Mouse (Mus musculus) c-Kit-negative CD71-positive TER-119-positive erythroid progenitor cells, embryonic 14.5 days (primary cell): ENCODE data around the gene Gdf9.

ENCODE experiments used
- DNase-seq: peaks from one replicate; pipeline ENCODE4 v3.0.0-alpha.2; 2013; ENCODE audit warnings: low read depth, low spot score

Gdf9 gene

DNA sequence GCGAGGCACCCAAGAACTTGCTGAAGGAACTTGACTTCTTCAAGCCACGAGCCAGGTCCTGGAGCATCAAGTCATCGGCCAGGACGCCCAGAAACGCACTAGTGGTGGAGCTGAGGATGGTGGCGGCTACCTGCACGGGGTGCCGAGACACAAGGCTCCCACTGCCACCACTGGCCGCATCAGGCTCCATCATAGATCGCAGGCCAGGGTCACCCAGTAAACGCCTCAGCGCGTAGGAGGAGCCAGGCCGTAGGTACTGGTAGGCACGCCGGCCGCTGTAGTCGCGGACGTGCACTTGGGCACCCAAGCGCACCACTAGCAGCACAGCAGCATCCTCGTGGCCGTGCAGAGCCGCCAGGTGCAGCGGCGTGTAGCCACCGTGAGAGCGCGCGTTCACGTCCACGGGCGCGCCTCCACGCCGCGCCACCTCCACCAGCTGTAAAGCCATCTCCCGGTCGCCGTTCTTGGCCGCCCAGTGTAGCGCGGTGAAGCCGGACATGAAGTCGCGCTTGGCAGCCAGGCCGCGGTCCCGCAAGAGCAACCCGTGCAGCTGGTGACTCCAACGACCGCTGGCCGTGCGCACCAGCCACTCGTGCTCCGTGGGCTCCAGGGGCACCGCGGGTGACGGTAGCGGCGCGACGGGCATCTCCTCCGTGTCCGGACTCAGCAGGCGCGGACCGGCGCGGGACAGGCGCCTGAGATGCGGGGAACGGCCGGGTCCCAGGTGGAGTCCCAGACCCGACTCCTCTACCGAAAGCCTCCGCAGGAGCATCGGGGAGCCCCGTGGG is 47.8 kb downstream of the Gdf9 start:
- no peak for DNase-seq

- no peak for DNase-seq
Measured at GRCm38 (mm10) chr11:53479171-53479782, 48.5 kb downstream of the Gdf9 start.

GRCm38 (mm10) chr11:53479783-53480301 is 49.0 kb downstream of the Gdf9 start, which contains the start of the genes Gm9945 and Sowaha:
TSS of gene Gm9945 (plus strand) at chr11:53480166.
TSS of gene Sowaha (minus strand) at chr11:53480274.
- DNase-seq: peak; percentile 68

DNA sequence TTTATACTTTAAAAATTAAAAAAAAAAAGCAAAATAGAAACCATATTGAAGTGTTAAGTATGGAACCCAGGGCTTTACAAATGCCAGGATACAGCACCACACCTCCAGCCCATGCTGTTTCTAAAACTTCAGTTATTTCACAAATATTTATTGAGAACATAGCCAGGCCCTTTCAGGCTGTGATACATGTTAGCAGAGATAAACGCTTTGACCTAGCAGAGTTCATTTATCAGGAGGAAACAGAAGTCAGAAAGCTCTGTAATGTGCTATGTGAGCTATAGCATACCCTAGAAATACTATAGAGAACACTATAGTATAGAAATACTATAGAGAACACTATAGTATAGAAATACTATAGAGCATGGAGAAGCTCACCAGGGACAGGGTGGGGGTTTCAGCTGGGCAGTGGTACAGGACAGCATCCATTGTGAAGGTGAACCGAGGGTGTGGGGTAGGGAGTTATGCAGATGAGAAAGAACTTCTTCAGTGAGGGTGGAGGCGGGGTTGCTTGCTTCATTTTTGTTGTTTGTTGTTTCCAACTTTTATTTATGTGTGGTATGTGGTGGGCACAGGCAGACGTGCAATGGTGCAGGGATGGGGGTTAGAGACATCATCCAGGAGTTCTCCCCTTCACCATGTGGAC is 50.4 kb downstream of the Gdf9 start:
- peak; percentile 69 for DNase-seq

DNA sequence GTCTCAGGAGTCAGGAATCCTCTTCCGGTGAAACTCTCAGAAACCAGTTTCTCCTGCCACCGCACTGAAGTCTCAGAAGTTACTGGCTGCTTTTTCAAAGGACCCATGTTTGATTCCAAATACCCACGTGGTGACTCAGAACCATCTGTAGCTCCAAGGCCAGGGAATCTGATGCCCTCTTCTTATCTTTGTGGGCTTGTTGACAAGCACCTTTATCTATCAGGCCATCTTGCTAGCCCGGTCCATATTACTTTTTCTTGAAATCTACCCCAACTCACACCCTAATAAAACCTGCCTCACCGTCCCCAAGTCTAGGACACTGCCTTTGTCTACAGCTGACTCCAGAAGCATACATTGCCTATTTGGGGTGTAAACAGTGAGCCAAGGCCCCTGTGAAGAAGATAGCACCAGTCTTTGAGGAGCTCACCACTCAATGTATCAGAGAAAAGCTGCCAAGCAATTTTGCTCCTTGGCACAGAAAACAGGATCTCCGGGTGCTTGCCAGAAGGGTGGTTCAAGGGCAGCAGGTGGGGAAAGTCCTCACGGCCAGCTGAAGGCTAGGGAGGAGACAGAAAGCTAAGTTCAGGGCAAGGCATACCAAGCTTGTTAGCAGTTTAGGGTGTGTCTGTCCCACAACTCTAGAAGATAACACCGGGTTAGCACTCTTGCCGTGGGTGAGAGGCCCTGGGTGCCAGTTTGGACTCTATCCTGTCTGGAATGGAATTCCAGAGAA is 52.5 kb downstream of the Gdf9 start:
- DNase-seq: peak; percentile 73

DNA sequence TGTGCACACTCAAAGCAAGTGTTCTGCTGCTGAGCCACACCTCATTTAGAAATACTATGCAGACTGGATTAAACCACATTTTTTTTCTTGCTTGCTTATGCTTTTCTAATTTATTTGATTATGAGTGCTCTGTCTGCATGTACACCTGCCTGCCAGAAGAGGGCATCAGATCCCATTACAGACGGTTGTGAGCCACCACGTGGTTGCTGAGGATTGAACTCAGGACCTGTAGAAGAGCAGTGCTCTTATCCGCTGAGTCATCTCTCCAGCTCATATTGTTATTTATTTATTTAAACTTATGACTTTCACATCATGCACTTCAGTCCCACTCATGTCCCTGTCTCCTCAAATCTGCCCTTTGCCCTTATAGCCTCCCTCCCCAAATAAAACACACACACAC is 54.9 kb downstream of the Gdf9 start:
- no peak for DNase-seq

DNA sequence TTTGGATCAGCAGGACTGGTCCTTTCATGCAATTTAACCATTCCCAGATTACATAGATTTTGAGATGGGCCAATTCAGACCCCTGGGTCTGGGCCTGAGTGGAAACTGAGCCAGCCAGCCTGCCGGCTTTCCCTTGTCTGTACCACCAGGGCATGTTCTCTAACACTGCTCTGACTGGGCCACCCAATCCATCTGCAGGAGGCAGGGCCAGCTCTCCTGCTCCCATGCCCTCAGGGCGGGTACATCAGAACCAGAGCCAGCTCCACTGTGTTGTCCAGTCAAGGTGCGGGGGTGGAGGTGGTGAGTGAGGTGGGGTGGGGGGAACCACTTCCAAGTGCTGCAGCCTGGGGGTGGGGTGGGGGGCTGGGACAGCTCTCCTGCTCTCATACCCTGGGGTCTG is 55.5 kb downstream of the Gdf9 start:
- DNase-seq: no peak

GRCm38 (mm10) chr11:53486822-53487594 is 56.2 kb downstream of the Gdf9 start:
- DNase-seq: no peak
